Mouse (Mus musculus): ENCODE measurements at regions not wholly inside any gene's neighbourhood (a gene's known extent, or its start where the extent isn't known, plus 50 kb on each side); places are given as distances from the start of the nearest gene placed in this dataset.

DNA sequence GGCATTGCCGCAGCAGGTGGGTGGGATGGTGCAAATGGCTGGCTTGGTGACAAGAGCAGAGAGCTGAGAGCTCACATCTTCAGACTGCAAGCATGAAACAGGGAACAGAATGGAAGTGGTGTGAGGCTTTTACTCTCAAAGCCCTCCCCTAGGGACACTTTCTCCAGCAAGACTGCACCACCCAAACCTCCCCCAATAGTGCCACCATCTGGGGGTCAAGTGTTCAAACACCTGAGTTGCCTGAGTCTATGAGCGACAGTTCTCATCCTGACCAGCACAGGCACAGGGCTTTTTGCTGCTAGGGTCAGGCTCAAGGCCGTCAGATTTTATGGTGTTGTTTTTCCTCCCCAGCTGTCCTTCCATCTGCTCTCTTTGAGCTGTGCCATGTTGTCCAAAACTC, 337.9 kb upstream of the Eif4g2 start:
- intact Hi-C loops (cut with DNase I; ENCODE audit: low total_unique reads): no loop called here
- DNase-seq: no peak

DNA sequence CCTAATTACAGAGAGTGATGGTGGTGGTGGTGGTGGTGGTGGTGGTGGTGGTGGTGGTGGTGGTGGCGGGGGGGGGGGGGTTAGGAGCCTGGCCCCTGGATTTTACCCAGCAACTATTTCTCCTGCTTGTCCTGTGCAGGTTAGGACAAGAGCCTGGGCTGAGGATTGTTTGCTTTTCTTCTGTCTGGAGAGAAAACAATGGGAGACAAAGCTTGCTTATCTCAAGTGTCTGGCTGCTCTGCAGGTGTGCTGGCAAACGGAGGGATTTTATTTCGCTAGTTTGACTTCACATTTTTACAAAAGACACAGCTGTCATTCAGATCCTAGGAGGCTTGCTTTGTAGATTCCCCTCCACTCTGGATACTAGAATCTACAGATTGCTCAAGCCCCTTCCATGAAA, 334.9 kb upstream of the Eif4g2 start:
- DNase-seq: no peak
- intact Hi-C loops (cut with DNase I; ENCODE audit: low total_unique reads): no loop called here

GRCm38 (mm10) chr7:111416061-111416460, 333.2 kb upstream of the Eif4g2 start:
- intact Hi-C loops (cut with DNase I; ENCODE audit: low total_unique reads): no loop called here
- DNase-seq: no peak

GRCm38 (mm10) chr7:111413745-111414144, 330.9 kb upstream of the Eif4g2 start:
- no peak for DNase-seq
- intact Hi-C loops (cut with DNase I; ENCODE audit: low total_unique reads): no loop called here

DNA sequence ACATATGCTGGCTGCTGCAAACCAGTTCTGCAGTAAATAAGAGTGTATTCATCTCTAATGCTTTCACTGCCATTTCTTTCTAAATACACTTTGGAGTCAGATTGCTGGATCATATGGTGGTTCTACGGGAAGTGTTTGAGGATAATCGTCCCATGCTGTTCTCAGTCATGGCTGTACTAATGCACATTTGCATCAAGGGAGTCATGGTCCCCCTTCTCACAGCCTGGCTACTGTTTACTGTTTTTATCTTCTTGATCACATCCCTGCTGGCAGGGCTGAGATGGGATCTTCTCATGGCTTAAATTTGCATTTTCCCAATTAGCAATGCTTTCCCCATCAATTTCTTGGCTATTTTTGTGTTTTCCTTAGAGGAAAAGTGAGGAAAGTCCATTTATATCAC, 330.1 kb upstream of the Eif4g2 start:
- intact Hi-C loops (cut with DNase I; ENCODE audit: low total_unique reads): no loop called here

GRCm38 (mm10) chr7:111411386-111411960, 328.6 kb upstream of the Eif4g2 start:
- intact Hi-C loops (cut with DNase I; ENCODE audit: low total_unique reads): no loop called here
- no peak for DNase-seq

More for the DNA sequence above, 330.1 kb upstream of the Eif4g2 start:
- DNase-seq: no peak

GRCm38 (mm10) chr7:111395972-111396371, 313.1 kb upstream of the Eif4g2 start:
- DNase-seq: no peak
- intact Hi-C loops (cut with DNase I; ENCODE audit: low total_unique reads): no loop called here

GRCm38 (mm10) chr7:111395111-111395510, 312.3 kb upstream of the Eif4g2 start:
- intact Hi-C loops (cut with DNase I; ENCODE audit: low total_unique reads): no loop called here
- no peak for DNase-seq

- DNase-seq: no peak
- intact Hi-C loops (cut with DNase I; ENCODE audit: low total_unique reads): no loop called here
Observed at GRCm38 (mm10) chr7:111393846-111394245, 311.0 kb upstream of the Eif4g2 start.

GRCm38 (mm10) chr7:111389690-111390089, 306.9 kb upstream of the Eif4g2 start:
- DNase-seq: no peak
- intact Hi-C loops (cut with DNase I; ENCODE audit: low total_unique reads): no loop called here

DNA sequence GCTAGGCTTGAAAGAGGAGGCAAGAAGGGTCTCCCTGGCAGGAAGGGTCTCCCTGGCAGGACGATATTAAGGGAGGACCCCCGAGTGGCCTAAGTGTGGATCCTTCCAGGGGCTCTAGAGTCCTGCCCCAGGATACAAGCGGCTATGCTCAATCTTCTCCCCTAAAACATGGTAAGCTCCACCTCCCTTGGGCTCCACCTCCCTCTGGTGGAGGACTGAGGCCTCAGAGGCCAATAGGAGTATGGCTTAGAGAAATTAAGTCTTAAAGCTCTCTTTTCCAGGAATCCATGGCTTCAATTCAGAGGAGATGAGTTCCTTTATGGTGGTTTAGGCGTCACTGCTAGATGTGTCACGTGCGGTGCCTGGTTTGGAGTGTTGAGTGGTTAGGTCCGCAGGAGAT, 291.7 kb upstream of the Eif4g2 start:
- DNase-seq: no peak
- intact Hi-C loops (cut with DNase I; ENCODE audit: low total_unique reads): no loop called here

GRCm38 (mm10) chr7:111373380-111374173, 290.7 kb upstream of the Eif4g2 start:
- no peak for DNase-seq
- intact Hi-C loops (cut with DNase I; ENCODE audit: low total_unique reads): no loop called here

GRCm38 (mm10) chr7:111370421-111370887, 287.6 kb upstream of the Eif4g2 start:
- DNase-seq: peak; percentile 27
- intact Hi-C loops (cut with DNase I; ENCODE audit: low total_unique reads): no loop called here

DNA sequence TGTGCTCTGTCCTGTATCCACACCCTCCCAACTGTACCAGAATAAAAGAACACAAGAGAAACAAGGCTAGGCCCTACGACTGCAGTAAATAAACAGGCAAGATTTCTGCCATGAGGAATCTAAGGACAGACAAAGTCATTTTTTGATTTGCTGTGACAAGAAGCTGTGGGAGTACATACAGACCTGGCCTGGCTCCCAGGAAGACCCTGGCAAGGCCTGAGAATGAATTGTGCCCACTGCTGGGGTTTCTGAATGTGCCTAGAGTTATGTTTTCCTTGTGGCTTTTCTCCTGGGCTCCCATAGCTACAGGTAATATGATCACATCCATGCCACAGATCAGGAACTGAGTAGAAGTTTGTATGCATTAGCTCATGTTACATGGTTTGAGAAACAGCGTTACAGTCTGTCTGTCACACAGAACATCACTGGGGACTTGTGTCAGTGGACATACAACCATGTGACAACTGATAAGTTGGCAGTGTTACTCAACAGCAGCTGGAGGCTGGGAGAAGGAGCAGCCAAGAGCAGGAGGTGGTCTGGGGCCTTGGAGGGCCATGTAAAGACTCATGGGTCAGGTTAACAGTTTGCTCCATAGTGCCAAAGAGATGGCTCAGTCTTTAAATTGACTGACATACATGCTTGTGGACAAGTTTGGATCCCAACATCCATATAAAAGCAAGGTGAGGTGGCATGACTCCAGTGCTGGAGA, 285.6 kb upstream of the Eif4g2 start:
- no peak for DNase-seq

GRCm38 (mm10) chr7:111366951-111367653, 284.3 kb upstream of the Eif4g2 start:
- DNase-seq: no peak

More for the DNA sequence above, 285.6 kb upstream of the Eif4g2 start:
- intact Hi-C loops (cut with DNase I; ENCODE audit: low total_unique reads): no loop called here

DNA sequence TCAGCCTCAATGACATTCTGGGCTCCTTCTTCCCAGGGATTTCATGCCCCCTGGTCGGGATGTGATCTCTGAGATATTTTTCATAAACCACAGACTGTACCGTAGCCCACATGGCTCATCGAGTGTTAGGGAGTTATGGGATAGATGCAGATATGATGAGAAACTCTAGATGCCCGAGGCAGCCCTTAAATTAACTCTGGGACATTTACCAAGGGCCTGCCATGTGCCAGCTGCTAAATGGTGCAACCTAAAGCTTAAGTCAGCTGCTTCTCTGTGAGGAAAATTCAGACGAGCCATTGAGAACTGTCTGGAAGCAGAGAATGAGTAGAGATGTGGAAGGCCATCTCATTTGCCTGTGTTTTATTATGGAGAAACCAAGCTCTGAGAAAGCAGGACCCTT, 282.6 kb upstream of the Eif4g2 start:
- intact Hi-C loops (cut with DNase I; ENCODE audit: low total_unique reads): no loop called here
- DNase-seq: no peak

More at GRCm38 (mm10) chr7:111366951-111367653, 284.3 kb upstream of the Eif4g2 start:
- intact Hi-C loops (cut with DNase I; ENCODE audit: low total_unique reads): no loop called here

DNA sequence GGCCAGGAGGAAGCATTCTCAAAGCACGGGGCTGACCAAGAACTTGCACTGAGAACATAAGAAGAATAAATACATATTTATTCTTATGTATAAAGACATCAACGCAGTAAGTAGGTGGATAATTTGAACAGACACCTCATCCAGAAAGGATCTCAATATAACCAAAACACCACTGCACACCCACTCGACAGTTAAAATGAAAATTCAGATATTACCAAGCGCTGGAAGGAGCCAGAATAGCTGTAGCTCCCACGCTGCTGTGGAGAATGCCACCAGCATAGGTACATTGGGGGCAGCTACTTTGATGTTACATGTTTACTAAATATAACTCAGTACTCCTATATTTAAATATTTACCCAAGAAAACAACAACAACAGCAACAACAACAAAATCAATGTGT, 280.4 kb upstream of the Eif4g2 start:
- no peak for DNase-seq
- intact Hi-C loops (cut with DNase I; ENCODE audit: low total_unique reads): no loop called here

- intact Hi-C loops (cut with DNase I; ENCODE audit: low total_unique reads): no loop called here
- no peak for DNase-seq
Observed at GRCm38 (mm10) chr7:111362646-111363045, 279.8 kb upstream of the Eif4g2 start.

DNA sequence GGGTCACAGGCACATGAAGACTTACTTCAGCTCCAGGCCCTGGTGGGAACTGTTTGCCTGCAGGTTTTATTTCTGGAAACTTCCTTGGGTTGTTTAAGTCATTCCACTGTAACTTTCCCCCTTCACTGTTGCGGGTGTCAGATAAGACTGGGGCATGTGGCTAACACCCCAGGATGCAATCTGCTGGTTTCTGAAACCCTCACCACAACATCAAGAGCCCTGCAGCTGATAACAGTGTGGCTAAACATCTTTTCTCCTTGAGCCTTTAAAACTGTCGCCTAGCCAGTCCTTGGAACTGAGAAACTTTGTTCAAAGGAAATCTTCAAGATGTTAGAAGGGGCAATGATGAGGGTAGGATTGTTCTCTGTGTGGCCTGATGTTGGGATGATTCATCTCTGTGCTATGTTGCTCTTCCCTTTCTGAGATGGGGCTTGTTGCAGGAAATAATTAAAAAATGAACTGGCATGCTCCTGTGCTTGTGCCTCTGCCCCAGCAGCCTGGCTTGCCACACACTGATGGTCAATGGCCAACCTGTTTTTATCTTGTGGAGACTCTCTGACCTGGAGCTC, 272.3 kb upstream of the Eif4g2 start:
- DNase-seq: no peak
- intact Hi-C loops (cut with DNase I; ENCODE audit: low total_unique reads): no loop called here

DNA sequence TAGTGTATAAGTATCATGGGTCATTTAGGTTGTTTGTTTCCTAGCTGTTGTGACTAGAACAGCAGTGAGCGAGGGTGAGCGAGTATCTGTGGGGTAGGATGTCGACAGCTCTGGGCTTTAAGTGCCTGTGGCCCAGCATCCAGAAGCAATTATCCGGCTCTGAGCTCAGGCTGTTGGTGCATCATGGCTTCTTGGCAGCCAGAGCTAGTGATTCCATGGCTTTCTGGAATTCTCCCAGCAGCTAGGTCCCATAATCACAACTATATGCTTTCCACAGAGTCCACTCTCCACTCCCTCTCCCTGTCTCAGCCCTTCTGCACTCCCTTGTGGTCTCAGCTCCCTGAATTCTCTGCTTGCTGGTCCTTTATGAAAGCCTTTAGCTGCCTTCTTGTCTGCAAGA, 271.2 kb upstream of the Eif4g2 start:
- no peak for DNase-seq
- intact Hi-C loops (cut with DNase I; ENCODE audit: low total_unique reads): no loop called here
